Mouse (Mus musculus) heart, postnatal 0 days (tissue): ENCODE results near the gene Foxn3. TPM values are rescaled to one million over a fixed set of nuclear protein-coding genes. Genes with fewer than 3 reads are reported as not detected.

Experiments used
- ATAC-seq: fragments of 200-750 bp; cut with Nextera tagmentation; 2 replicates; pipeline ENCODE4 v1.8.0; 2017; ENCODE audit warnings: low read depth, moderate number of reproducible peaks, moderate library complexity; ENCODE audit not compliant: insufficient read depth
- DNase-seq: peaks from one replicate; pipeline ENCODE4 v3.0.0-alpha.2; 2016; ENCODE audit warnings: low spot score
- H3K27ac ChIP-seq: fragments of 300-500 bp; sonication (generic); 2 replicates; pipeline ENCODE4 v1.5.1; 2014; ENCODE audit warnings: low read depth, mild to moderate bottlenecking
- H3K27me3 ChIP-seq: fragments of 300-500 bp; sonication (generic); 2 replicates; pipeline ENCODE4 v1.6.1; 2014; ENCODE audit warnings: low read length, mixed read lengths; ENCODE audit not compliant: control insufficient read depth, insufficient read depth
- H3K36me3 ChIP-seq: fragments of 300-500 bp; sonication (generic); replicated peaks from 2 replicates; pipeline ENCODE4 v1.6.1; 2014; ENCODE audit warnings: low read length, mixed read lengths; ENCODE audit not compliant: control insufficient read depth, insufficient read depth
- H3K4me1 ChIP-seq: fragments of 300-500 bp; sonication (generic); 2 replicates; pipeline ENCODE4 v1.6.1; 2014; ENCODE audit warnings: antibody characterized with exemption; ENCODE audit not compliant: control insufficient read depth, insufficient read depth
- H3K4me2 ChIP-seq: fragments of 300-500 bp; sonication (generic); 2 replicates; pipeline ENCODE4 v1.6.1; 2014; ENCODE audit warnings: low read depth, mild to moderate bottlenecking, low read length, moderate library complexity
- H3K4me3 ChIP-seq: fragments of 300-500 bp; sonication (generic); 2 replicates; pipeline ENCODE4 v1.5.1; 2014; ENCODE audit warnings: low read depth, low read length
- H3K9ac ChIP-seq: fragments of 300-500 bp; sonication (generic); replicated peaks from 2 replicates; pipeline ENCODE4 v1.6.1; 2014; ENCODE audit warnings: low read depth, low read length, mixed read lengths
- H3K9me3 ChIP-seq: fragments of 300-500 bp; sonication (generic); replicated peaks from 2 replicates; pipeline ENCODE4 v1.6.1; 2016; ENCODE audit warnings: low read length; ENCODE audit not compliant: control insufficient read depth
- CTCF ChIP-seq: IDR thresholded peaks from 2 replicates; pipeline ENCODE4 v1.5.1; 2016; ENCODE audit warnings: antibody characterized with exemption, control low read depth, low read depth
- EP300 ChIP-seq: IDR thresholded peaks from 2 replicates; pipeline ENCODE4 v1.6.1; 2016; ENCODE audit warnings: antibody characterized with exemption, low read depth
- WGBS: fragments of 180-500 bp; shearing (Covaris S2); extraction: QIAGEN DNeasy Blood & Tissue Kit; methylation state at CpG from one replicate; pipeline ENCODE4 v1.1.7; 2014; 5-methylcytosine and 5-hydroxymethylcytosine counted together
- polyA plus RNA-seq: library from polyadenylated mRNA; unstranded; fragments of >200 nt; fragmentation: Nextera tagmentation; extraction: Ambion mirVana; gene quantifications from 2 replicates; pipeline ENCODE4 v1.2.1, GENCODE M21; 2015
- total RNA-seq: library from RNA; depleted of rRNA; stranded (reverse); fragments of >200 nt; gene quantifications from 2 replicates; pipeline ENCODE4 v1.2.3, GENCODE M21; 2014; ENCODE audit warnings: low replicate concordance

Gene Foxn3
- total and polyA plus RNA-seq, 2 experiments from 2014 or later = 31.4 to 55.3 TPM

DNA sequence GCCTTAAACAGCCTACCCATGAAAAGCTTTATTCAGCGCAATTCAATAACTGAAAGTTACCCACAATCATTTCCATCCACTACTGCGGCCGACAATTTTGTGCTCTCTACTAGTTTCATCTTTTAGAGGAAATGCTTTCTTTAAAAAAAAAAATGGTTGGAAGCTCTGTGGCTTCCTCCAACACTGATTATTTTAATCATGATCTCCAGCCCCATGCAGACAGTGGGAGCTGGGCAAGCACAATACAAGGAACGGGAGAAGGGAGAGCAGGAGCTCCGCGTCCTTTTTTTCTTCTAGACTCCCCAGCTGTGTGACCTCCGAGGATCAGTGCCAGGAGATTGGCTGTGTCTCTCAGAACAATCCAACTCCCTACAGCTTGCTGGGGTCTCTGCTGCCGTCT lies 5.9 kb downstream of the Foxn3 start:
- Histone ChIP-seq H3K4me3 (no peak overlapping the region), H3K9me3 (no peaks in the 10 kb centered on the region), H3K4me2 (0 out of 2 replicates have a peak overlapping the region, but pooled peaks have one; percentile 1), H3K27ac (no peak overlapping the region), H3K4me1 (peaks cover 27% of the 10 kb centered on the region), H3K36me3 (no peaks in the 10 kb centered on the region), H3K9ac (no peak overlapping the region), H3K27me3 (no peaks in the 10 kb centered on the region)
- WGBS = 57% methylated on average over 8 of the region's 8 CpGs
- ATAC-seq (no peak), DNase-seq (no peak)
- no peak for TF ChIP-seq CTCF
- TF ChIP-seq EP300 = no peak

DNA sequence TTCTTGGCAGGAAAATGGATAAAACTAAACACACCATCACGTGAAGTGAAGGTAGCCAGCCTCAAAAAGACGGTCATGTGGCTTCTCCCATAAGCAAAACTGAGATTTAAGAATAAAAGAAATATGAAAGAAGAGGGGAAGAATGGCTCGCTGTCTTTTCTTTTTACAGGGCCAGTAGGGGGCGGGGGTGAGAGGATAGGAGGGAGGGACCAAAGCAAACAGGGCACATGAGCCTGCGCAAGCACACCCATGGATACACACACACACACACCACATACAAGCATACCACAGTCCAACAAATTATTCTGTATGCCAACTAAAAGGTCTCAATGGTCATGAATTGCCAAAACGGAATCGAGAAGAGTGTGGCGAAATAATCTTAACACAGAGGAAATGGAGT lies 12.8 kb downstream of the Foxn3 start:
- Histone ChIP-seq H3K9ac (no peak overlapping the region), H3K4me2 (no peak overlapping the region), H3K36me3 (no peaks in the 10 kb centered on the region), H3K4me1 (peaks cover 3% of the 10 kb centered on the region; the same call in 1 of the 2 replicates), H3K9me3 (no peaks in the 10 kb centered on the region), H3K27me3 (no peaks in the 10 kb centered on the region), H3K27ac (no peak overlapping the region), H3K4me3 (no peak overlapping the region)
- WGBS = 71% methylated on average over 8 of the region's 8 CpGs
- TF ChIP-seq EP300 = no peak
- TF ChIP-seq CTCF = peak; percentile 31
- no peak for ATAC-seq
- DNase-seq = no peak

DNA sequence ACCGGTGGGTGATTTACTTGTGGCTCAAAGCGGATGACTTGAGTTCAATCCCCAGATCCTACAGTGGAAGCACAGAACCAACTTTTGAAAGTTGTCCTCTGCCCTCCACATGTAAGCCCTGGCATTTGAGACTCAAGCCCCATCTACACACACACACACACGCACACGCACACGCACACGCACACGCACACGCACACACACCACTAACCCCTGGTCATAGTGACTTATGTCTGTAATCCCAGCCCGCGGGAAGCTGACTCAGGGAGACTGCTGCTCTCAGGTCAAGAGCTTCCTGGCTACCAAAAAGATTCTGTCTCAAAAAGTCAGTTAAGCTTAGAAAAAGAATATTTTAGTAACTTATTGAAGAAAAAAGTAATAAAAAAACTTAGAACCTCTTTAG lies 13.6 kb downstream of the Foxn3 start:
- no peaks in the 10 kb centered on the region for H3K36me3 ChIP-seq
- no peak overlapping the region for H3K4me2 ChIP-seq
- no peak for TF ChIP-seq CTCF
- no peak for TF ChIP-seq EP300
- ATAC-seq (no peak), DNase-seq (no peak)
- 92% methylated on average over 10 of the region's 10 CpGs for WGBS
- H3K4me1 ChIP-seq = peaks cover 11% of the 10 kb centered on the region; the same call in 1 of the 2 replicates
- H3K4me3 ChIP-seq = no peak overlapping the region
- H3K9ac ChIP-seq = no peak overlapping the region
- no peak overlapping the region for H3K27ac ChIP-seq
- no peaks in the 10 kb centered on the region for H3K27me3 ChIP-seq
- H3K9me3 ChIP-seq = no peaks in the 10 kb centered on the region

DNA sequence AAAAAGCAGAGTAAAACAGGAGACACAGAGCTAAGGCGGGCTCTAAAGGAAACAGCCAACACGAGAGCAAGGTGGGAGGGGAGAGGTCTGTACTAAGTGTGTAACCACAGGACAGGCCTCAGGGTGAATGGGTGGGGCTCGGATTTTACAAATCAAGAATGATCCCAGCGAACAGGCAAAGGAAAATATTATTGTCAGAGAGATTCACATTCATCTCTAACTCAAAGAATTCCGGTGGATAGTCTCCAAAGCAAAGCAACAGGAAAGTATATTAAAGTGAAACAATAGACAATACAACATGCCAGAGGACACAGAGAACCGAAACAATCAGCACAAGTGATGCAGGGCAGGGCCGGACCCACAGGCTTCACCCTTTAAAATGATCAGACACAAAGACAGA lies 15.0 kb downstream of the Foxn3 start:
- TF ChIP-seq CTCF = no peak
- no peak for TF ChIP-seq EP300
- no peak overlapping the region for H3K4me3 ChIP-seq
- ATAC-seq (no peak), DNase-seq (no peak)
- H3K4me1 ChIP-seq = peaks cover 14% of the 10 kb centered on the region; the same call in 1 of the 2 replicates
- H3K27ac ChIP-seq = peak overlapping the region; percentile 27; the same call in 1 of the 2 replicates
- no peak overlapping the region for H3K9ac ChIP-seq
- no peaks in the 10 kb centered on the region for H3K9me3 ChIP-seq
- no peak overlapping the region for H3K4me2 ChIP-seq
- H3K36me3 ChIP-seq = no peaks in the 10 kb centered on the region
- 61% methylated on average over 7 of the region's 7 CpGs for WGBS
- H3K27me3 ChIP-seq = no peaks in the 10 kb centered on the region

DNA sequence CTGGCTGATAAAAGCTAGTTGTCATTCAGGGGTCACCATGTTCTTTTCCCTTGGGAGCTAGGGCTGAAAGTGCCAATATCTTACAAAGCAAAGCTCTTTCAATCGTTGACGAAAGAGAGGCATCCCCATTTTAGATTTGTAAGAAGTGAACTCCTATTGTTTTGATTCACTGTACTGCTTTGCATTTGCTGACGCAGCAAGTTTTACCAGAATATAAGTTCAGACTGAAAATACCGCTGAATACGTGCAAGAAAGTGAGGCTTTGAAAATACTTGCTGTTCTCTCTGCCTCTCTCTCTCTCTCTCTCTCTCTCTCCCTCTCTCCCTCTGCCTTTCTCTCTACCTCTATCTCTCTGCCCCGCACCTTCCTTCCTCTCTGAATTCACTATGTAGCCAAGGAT lies 16.1 kb downstream of the Foxn3 start:
- Histone ChIP-seq H3K27me3 (no peaks in the 10 kb centered on the region), H3K27ac (no peak overlapping the region), H3K36me3 (no peaks in the 10 kb centered on the region), H3K4me1 (peaks cover 14% of the 10 kb centered on the region; the same call in 1 of the 2 replicates), H3K9me3 (no peaks in the 10 kb centered on the region), H3K4me3 (no peak overlapping the region), H3K9ac (no peak overlapping the region), H3K4me2 (no peak overlapping the region)
- ATAC-seq = no peak
- WGBS = 83% methylated on average over 6 of the region's 6 CpGs
- TF ChIP-seq EP300 = no peak
- no peak for DNase-seq

DNA sequence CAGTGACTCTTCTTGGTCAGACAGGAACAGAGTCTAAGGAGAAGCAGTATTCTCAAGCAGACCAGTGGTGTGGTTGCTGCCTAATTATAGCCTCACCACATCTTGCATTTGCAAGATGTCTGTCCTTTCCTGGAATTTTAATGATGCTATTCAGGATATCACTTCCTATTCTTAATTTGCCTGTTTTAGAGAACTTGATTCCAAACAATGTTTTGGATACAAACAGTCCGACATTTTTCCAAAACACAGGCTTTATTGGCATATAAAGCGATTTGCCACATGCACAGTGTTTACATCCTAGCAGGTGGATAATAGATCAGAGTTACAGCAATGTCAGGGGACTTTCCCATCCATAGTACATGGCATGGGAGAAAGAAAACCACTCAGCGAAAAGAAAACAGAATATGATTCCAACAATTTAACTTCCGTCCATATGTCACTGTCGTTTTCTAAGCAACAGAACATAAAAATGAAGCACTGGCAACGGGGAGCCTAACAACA lies 18.1 kb downstream of the Foxn3 start:
- H3K4me2 ChIP-seq = no peak overlapping the region
- no peaks in the 10 kb centered on the region for H3K27me3 ChIP-seq
- WGBS = 70% methylated on average over 6 of the region's 6 CpGs
- H3K36me3 ChIP-seq = no peaks in the 10 kb centered on the region
- H3K9me3 ChIP-seq = no peaks in the 10 kb centered on the region
- no peak overlapping the region for H3K4me3 ChIP-seq
- peak overlapping the region; percentile 59; the same call in 1 of the 2 replicates for H3K27ac ChIP-seq
- peaks cover 14% of the 10 kb centered on the region; the same call in 1 of the 2 replicates for H3K4me1 ChIP-seq
- no peak overlapping the region for H3K9ac ChIP-seq
- TF ChIP-seq EP300 (0 out of 2 replicates have a peak, but pooled peaks have one; percentile 37), CTCF (no peak)
- no peak for DNase-seq
- no peak for ATAC-seq
